Mouse (Mus musculus): ENCODE measurements around the gene Pdcl.

GRCm38 (mm10) chr2:37382921-37383320 lies 23.8 kb upstream of the Pdcl start:
- TF ChIP-seq CTCF (IDR thresholded peaks at IDR 0.05; ENCODE audit: borderline replicate concordance, insufficient read depth, low read depth, low read length), result no peak
- no peak for TF ChIP-seq POLR2A (IDR thresholded peaks at IDR 0.05; ENCODE audit: borderline replicate concordance, insufficient read depth, low read length)

All from cerebellum, adult 2 months (tissue).